Mouse (Mus musculus): ENCODE measurements around the gene Lpar5. TPM values are rescaled to one million over a fixed set of nuclear protein-coding genes. Genes with fewer than 3 reads are reported as not detected.

The Lpar5 gene
- polyA plus RNA-seq, 1 experiment from 2014 or later, result 6.4 TPM

- Histone ChIP-seq H3K9me3 (ENCODE audit: control insufficient read depth, low read length) (no peaks in the 10 kb centered on the region), H3K4me3 (ENCODE audit: low read depth, low read length) (peak overlapping the region; percentile 90), H3K27ac (replicated peaks) (0 out of 2 replicates have a peak overlapping the region, but pooled peaks have one; percentile 24), H3K27me3 (ENCODE audit: control insufficient read depth, insufficient read depth, low read length) (no peaks in the 10 kb centered on the region), H3K36me3 (ENCODE audit: control insufficient read depth, insufficient read depth, low read length) (peaks cover 23% of the 10 kb centered on the region), H3K4me1 (replicated peaks; ENCODE audit: control insufficient read depth, insufficient read depth) (peaks cover 21% of the 10 kb centered on the region; the same call in 1 of the 2 replicates), H3K4me2 (replicated peaks; ENCODE audit: low read depth) (peak overlapping the region; percentile 89), H3K9ac (ENCODE audit: low read length) (peak overlapping the region; percentile 88)
- 45% methylated on average over 3 of the region's 3 CpGs for WGBS
- DNase-seq (ENCODE audit: low spot score), result no peak
- no peak for ATAC-seq (ENCODE audit: low FRiP score, low TSS enrichment)
- TF ChIP-seq CTCF (IDR thresholded peaks at IDR 0.05; ENCODE audit: low read depth) (no peak), EP300 (optimal IDR thresholded peaks at IDR 0.05) (no peak)
Observed at GRCm38 (mm10) chr6:125098513-125098912, 30.8 kb downstream of the Lpar5 start.

- Histone ChIP-seq H3K4me3 (ENCODE audit: low read depth, low read length) (0 out of 2 replicates have a peak overlapping the region, but pooled peaks have one; percentile 13), H3K4me1 (replicated peaks; ENCODE audit: control insufficient read depth, insufficient read depth) (peaks cover 21% of the 10 kb centered on the region; the same call in 1 of the 2 replicates), H3K9me3 (ENCODE audit: control insufficient read depth, low read length) (no peaks in the 10 kb centered on the region), H3K27me3 (ENCODE audit: control insufficient read depth, insufficient read depth, low read length) (no peaks in the 10 kb centered on the region), H3K27ac (replicated peaks) (0 out of 2 replicates have a peak overlapping the region, but pooled peaks have one; percentile 13), H3K36me3 (ENCODE audit: control insufficient read depth, insufficient read depth, low read length) (peaks cover 23% of the 10 kb centered on the region), H3K9ac (ENCODE audit: low read length) (peak overlapping the region; percentile 41), H3K4me2 (replicated peaks; ENCODE audit: low read depth) (peak overlapping the region; percentile 89)
- ATAC-seq (ENCODE audit: low FRiP score, low TSS enrichment) (no peak), DNase-seq (ENCODE audit: low spot score) (no peak)
- TF ChIP-seq CTCF (IDR thresholded peaks at IDR 0.05; ENCODE audit: low read depth) (no peak), EP300 (optimal IDR thresholded peaks at IDR 0.05) (no peak)
- WGBS, result 36% methylated on average over 5 of the region's 5 CpGs
Observed at GRCm38 (mm10) chr6:125099421-125099971, 31.8 kb downstream of the Lpar5 start.

- 76% methylated on average over 7 of the region's 9 CpGs for WGBS
- H3K4me3 ChIP-seq (ENCODE audit: low read depth, low read length), result no peak overlapping the region
- H3K4me2 ChIP-seq (replicated peaks; ENCODE audit: low read depth), result no peak overlapping the region
- no peaks in the 10 kb centered on the region for H3K27me3 ChIP-seq (ENCODE audit: control insufficient read depth, insufficient read depth, low read length)
- peaks cover 21% of the 10 kb centered on the region; the same call in 1 of the 2 replicates for H3K4me1 ChIP-seq (replicated peaks; ENCODE audit: control insufficient read depth, insufficient read depth)
- no peaks in the 10 kb centered on the region for H3K9me3 ChIP-seq (ENCODE audit: control insufficient read depth, low read length)
- TF ChIP-seq CTCF (IDR thresholded peaks at IDR 0.05; ENCODE audit: low read depth) (no peak), EP300 (optimal IDR thresholded peaks at IDR 0.05) (no peak)
- peaks cover 37% of the 10 kb centered on the region for H3K36me3 ChIP-seq (ENCODE audit: control insufficient read depth, insufficient read depth, low read length)
- ATAC-seq (ENCODE audit: low FRiP score, low TSS enrichment) (no peak), DNase-seq (ENCODE audit: low spot score) (no peak)
- no peak overlapping the region for H3K9ac ChIP-seq (ENCODE audit: low read length)
- H3K27ac ChIP-seq (replicated peaks), result no peak overlapping the region
Observed at GRCm38 (mm10) chr6:125101444-125101843, 33.7 kb downstream of the Lpar5 start.

- DNase-seq (ENCODE audit: low spot score) (no peak), ATAC-seq (ENCODE audit: low FRiP score, low TSS enrichment) (no peak)
- no peaks in the 10 kb centered on the region for H3K27me3 ChIP-seq (ENCODE audit: control insufficient read depth, insufficient read depth, low read length)
- H3K9ac ChIP-seq (ENCODE audit: low read length), result no peak overlapping the region
- H3K9me3 ChIP-seq (ENCODE audit: control insufficient read depth, low read length), result no peaks in the 10 kb centered on the region
- H3K4me2 ChIP-seq (replicated peaks; ENCODE audit: low read depth), result no peak overlapping the region
- 82% methylated on average over 4 of the region's 4 CpGs for WGBS
- H3K4me3 ChIP-seq (ENCODE audit: low read depth, low read length), result no peak overlapping the region
- no peak overlapping the region for H3K27ac ChIP-seq (replicated peaks)
- H3K4me1 ChIP-seq (replicated peaks; ENCODE audit: control insufficient read depth, insufficient read depth), result 0 out of 2 replicates have a peak, but pooled peaks cover 5% of the 10 kb centered on the region
- peaks cover 60% of the 10 kb centered on the region for H3K36me3 ChIP-seq (ENCODE audit: control insufficient read depth, insufficient read depth, low read length)
- TF ChIP-seq EP300 (optimal IDR thresholded peaks at IDR 0.05) (no peak), CTCF (IDR thresholded peaks at IDR 0.05; ENCODE audit: low read depth) (no peak)
Observed at GRCm38 (mm10) chr6:125104223-125104622, 36.5 kb downstream of the Lpar5 start.

- H3K36me3 ChIP-seq (ENCODE audit: control insufficient read depth, insufficient read depth, low read length), result peaks cover 67% of the 10 kb centered on the region
- H3K9ac ChIP-seq (ENCODE audit: low read length), result no peak overlapping the region
- peak; percentile 42 for TF ChIP-seq CTCF (IDR thresholded peaks at IDR 0.05; ENCODE audit: low read depth)
- no peak for TF ChIP-seq EP300 (optimal IDR thresholded peaks at IDR 0.05)
- no peak overlapping the region for H3K27ac ChIP-seq (replicated peaks)
- no peaks in the 10 kb centered on the region for H3K9me3 ChIP-seq (ENCODE audit: control insufficient read depth, low read length)
- H3K4me2 ChIP-seq (replicated peaks; ENCODE audit: low read depth), result no peak overlapping the region
- no peak overlapping the region for H3K4me3 ChIP-seq (ENCODE audit: low read depth, low read length)
- ATAC-seq (ENCODE audit: low FRiP score, low TSS enrichment), result no peak
- no peaks in the 10 kb centered on the region for H3K27me3 ChIP-seq (ENCODE audit: control insufficient read depth, insufficient read depth, low read length)
- WGBS, result 94% methylated on average over 2 of the region's 2 CpGs
- DNase-seq (ENCODE audit: low spot score), result no peak
- H3K4me1 ChIP-seq (replicated peaks; ENCODE audit: control insufficient read depth, insufficient read depth), result no peaks in the 10 kb centered on the region
Observed at GRCm38 (mm10) chr6:125107705-125108104, 40.0 kb downstream of the Lpar5 start.

- no peak overlapping the region for H3K27ac ChIP-seq (replicated peaks)
- no peak overlapping the region for H3K4me2 ChIP-seq (replicated peaks; ENCODE audit: low read depth)
- TF ChIP-seq CTCF (IDR thresholded peaks at IDR 0.05; ENCODE audit: low read depth) (no peak), EP300 (optimal IDR thresholded peaks at IDR 0.05) (no peak)
- WGBS, result 77% methylated on average over 14 of the region's 14 CpGs
- no peak overlapping the region for H3K9ac ChIP-seq (ENCODE audit: low read length)
- DNase-seq (ENCODE audit: low spot score), result no peak
- no peaks in the 10 kb centered on the region for H3K4me1 ChIP-seq (replicated peaks; ENCODE audit: control insufficient read depth, insufficient read depth)
- no peak overlapping the region for H3K4me3 ChIP-seq (ENCODE audit: low read depth, low read length)
- no peak for ATAC-seq (ENCODE audit: low FRiP score, low TSS enrichment)
- H3K27me3 ChIP-seq (ENCODE audit: control insufficient read depth, insufficient read depth, low read length), result no peaks in the 10 kb centered on the region
- peaks cover 75% of the 10 kb centered on the region for H3K36me3 ChIP-seq (ENCODE audit: control insufficient read depth, insufficient read depth, low read length)
- H3K9me3 ChIP-seq (ENCODE audit: control insufficient read depth, low read length), result no peaks in the 10 kb centered on the region
Observed at GRCm38 (mm10) chr6:125109371-125109770, 41.7 kb downstream of the Lpar5 start.

Measured in stomach, postnatal 0 days (tissue).